ENCODE assay signal across 9 mouse cellular contexts in the genomic region with DNA sequence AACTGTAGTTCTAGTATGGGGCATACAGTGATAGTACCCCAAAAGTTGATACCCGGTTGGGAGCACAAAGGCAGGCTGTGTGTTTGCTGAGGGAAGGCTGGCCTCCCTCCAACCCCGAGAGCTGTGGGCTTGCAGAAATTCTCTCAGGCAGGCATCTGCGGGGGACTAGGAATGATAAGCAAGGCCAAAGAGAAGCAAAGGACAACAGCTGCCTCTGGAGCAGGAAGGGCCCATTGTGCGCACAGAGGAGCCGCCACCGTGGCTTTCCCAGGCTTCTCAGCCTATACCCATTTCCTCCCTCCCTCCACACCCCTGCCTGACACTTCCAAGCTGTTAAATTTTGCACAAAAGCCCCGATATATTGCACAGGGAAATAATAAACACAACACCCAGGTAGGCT. TPM values are rescaled to one million over a fixed set of nuclear protein-coding genes. Genes with fewer than 3 reads are reported as not detected.
DNase-seq lines count a peak whose midpoint lies in the region; ATAC-seq and TF ChIP-seq lines count a peak whose summit lies in the region.
"Had no signal": no experiment of that assay in that cellular context is flagged by ENCODE, and none has a peak within 500 bp of the region (broad histone marks: within the 10 kb centered on the region; RNA-seq: fewer than 3 reads in every experiment).

No protein-coding gene starts in this region.

- no peaks in the 10 kb centered on the region for H3K27me3 ChIP-seq in cerebellum, adult 2 months (ENCODE audit: control insufficient read depth, insufficient read depth, low read length)
- peaks cover 26% of the 10 kb centered on the region for H3K27me3 ChIP-seq in midbrain, embryonic 10.5 days (ENCODE audit: low read depth, poor library complexity, severe bottlenecking)

- no peak overlapping the region for H3K4me3 ChIP-seq in cerebellum, adult 2 months (replicated peaks; ENCODE audit: insufficient read depth, low read depth, low read length)
- H3K4me3 ChIP-seq in midbrain, embryonic 10.5 days, result peak overlapping the region; percentile 92
- H3K4me3 ChIP-seq: megakaryocyte, embryonic 14.5 days had no signal

- H3K27ac ChIP-seq in cerebellum, adult 2 months (ENCODE audit: insufficient read depth, low read length), result no peak overlapping the region
- H3K27ac ChIP-seq in midbrain, embryonic 10.5 days (replicated peaks), result peak overlapping the region; percentile 68

- no peaks in the 10 kb centered on the region for H3K9me3 ChIP-seq in midbrain, embryonic 10.5 days (replicated peaks)
- H3K9me3 ChIP-seq: megakaryocyte, embryonic 14.5 days had no signal

- H3K4me1 ChIP-seq in cerebellum, adult 2 months (ENCODE audit: control insufficient read depth, insufficient read depth, low read length), result 0 out of 2 replicates have a peak, but pooled peaks cover 6% of the 10 kb centered on the region
- H3K4me1 ChIP-seq in midbrain, embryonic 10.5 days, result peaks cover 33% of the 10 kb centered on the region

- TF ChIP-seq CTCF in cerebellum, adult 2 months (IDR thresholded peaks at IDR 0.05; ENCODE audit: borderline replicate concordance, insufficient read depth, low read depth, low read length), result no peak

- TF ChIP-seq POLR2A in cerebellum, adult 2 months (IDR thresholded peaks at IDR 0.05; ENCODE audit: borderline replicate concordance, insufficient read depth, low read length), result no peak

- no peaks in the 10 kb centered on the region for H3K36me3 ChIP-seq in midbrain, embryonic 10.5 days

- 27% methylated on average over 7 of the region's 7 CpGs for WGBS in cerebellum, adult 2 months
- WGBS in midbrain, embryonic 10.5 days, result 1% methylated on average over 7 of the region's 7 CpGs

- no peak for ATAC-seq in megakaryocyte, adult 5-6 weeks (ENCODE audit: poor library complexity, severe bottlenecking)

- DNase-seq in cerebellum, postnatal 14 days, result peak; percentile 25 to 35
- DNase-seq in cerebellum, adult 2 months, result no peak
- DNase-seq in right cerebral cortex, adult 18-20 months, result peak; percentile 17
- DNase-seq in right cerebral cortex, postnatal 25 days, result no peak
- peak; percentile 27 for DNase-seq in midbrain, embryonic 10.5 days (ENCODE audit: low spot score)
- DNase-seq in testis, postnatal 10 days (ENCODE audit: low spot score), result peak; percentile 70
- no peak for DNase-seq in natural killer cell, adult 2 months (ENCODE audit: low spot score in 2 of 2)

RNA-seq across cellular contexts. Expression of a gene that starts 1.4 kb away (rescaled TPM):
- 33.0 and 36.4 TPM in 2 replicates for polyA plus RNA-seq in cerebellum, adult 2 months (2012; rRNA removed)
- polyA plus RNA-seq in midbrain, embryonic 10.5 days (2016; fragmentation: Nextera tagmentation; extraction: Ambion mirVana), result 9.7 and 12.3 TPM in 2 replicates
- 0.07 TPM in 1 of 2 replicates, not detected in the other for total RNA-seq in megakaryocyte, adult 5-6 weeks (2015)
- total RNA-seq in megakaryocyte, adult 5-6 weeks (2017), result not detected in 2 replicates

RNA-seq across cellular contexts. Expression of a gene that starts 15.5 kb away (rescaled TPM):
- polyA plus RNA-seq in cerebellum, adult 2 months (2012; rRNA removed), result 3.9 and 4.5 TPM in 2 replicates
- 40.4 and 45.3 TPM in 2 replicates for polyA plus RNA-seq in midbrain, embryonic 10.5 days (2016; fragmentation: Nextera tagmentation; extraction: Ambion mirVana)
- 29.5 and 36.3 TPM in 2 replicates for total RNA-seq in megakaryocyte, adult 5-6 weeks (2015)
- total RNA-seq in megakaryocyte, adult 5-6 weeks (2017), result 37.9 and 50.2 TPM in 2 replicates

RNA-seq across cellular contexts. Expression of a gene that starts 39.7 kb away (rescaled TPM):
- polyA plus RNA-seq in cerebellum, adult 2 months (2012; rRNA removed), result 691 and 692 TPM in 2 replicates
- 150 and 167 TPM in 2 replicates for polyA plus RNA-seq in midbrain, embryonic 10.5 days (2016; fragmentation: Nextera tagmentation; extraction: Ambion mirVana)
- 68.3 and 86.8 TPM in 2 replicates for total RNA-seq in megakaryocyte, adult 5-6 weeks (2015)
- total RNA-seq in megakaryocyte, adult 5-6 weeks (2017), result 187 and 329 TPM in 2 replicates

Comparison
In these comparisons a context has a peak if more than half of its experiments do, and no peak if none do; other contexts are left out.
1. DNase-seq: peak in cerebellum, postnatal 14 days (2 of 2), right cerebral cortex, adult 18-20 months (single experiment), midbrain, embryonic 10.5 days (single experiment) and testis, postnatal 10 days (single experiment); none in cerebellum, adult 2 months (0 of 2), right cerebral cortex, postnatal 25 days (single experiment) and natural killer cell, adult 2 months (0 of 2).